Comparison of ENCODE assay signal across 1 mouse cellular context in the genomic region with DNA sequence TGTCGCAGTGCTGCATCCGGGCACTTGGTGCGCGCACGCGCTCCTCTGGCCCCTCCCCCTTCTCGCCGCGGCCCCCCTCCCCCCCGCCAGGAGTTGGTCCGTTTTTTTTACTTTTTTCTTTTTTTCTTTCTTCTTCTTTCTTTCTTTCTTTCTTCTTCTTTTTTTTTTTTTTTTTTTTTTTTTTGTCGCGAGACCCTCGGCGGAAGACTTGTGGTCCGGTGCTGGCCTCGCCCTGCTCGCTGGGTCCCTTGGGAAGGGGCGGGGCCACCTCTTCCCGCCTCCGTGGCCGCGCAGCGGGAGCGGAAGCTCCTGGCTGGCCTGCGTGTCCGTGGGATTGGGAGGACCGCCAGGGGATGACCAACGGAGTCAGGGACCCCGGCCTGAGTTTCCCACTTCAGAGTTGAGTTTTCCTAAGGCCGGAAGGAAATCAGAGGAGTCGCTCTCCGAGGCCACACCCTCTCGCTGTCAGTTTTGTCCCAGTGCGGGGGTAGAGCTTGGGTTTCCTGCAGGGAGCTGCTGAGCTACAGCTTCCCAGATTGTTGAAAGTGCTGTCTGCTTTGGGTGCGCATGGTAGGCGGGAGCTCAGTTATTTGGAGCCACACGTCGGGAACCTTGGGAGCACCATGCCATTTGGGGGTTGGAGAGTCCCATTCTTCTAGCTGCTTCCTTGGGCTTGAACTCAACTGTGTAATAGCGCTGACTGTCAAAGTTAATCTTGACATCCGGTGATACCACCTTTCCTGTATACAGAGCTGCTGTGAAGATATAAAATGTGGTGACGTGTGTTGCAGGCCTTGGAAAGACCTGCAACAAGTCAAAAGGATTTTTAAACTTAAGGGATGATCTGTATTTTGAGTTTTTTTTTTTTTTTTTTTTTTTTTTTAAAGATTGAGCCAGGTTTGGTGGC.
TF ChIP-seq lines count a peak whose summit lies in the region.

No protein-coding gene starts in this region.

TF ChIP-seq in MEL, 35 proteins besides CTCF, POLR2A, EP300 and RAD21:
- TF ChIP-seq MAZ (IDR thresholded peaks at IDR 0.05; ENCODE audit: low read depth, low read length) (0 out of 2 replicates have a peak, but pooled peaks have one; percentile 1), POLR2AphosphoS2 (IDR thresholded peaks at IDR 0.05; ENCODE audit: low read length) (peak; percentile 41; the same call in 1 of the 2 replicates), USF2 (IDR thresholded peaks at IDR 0.05; ENCODE audit: borderline replicate concordance in 1 of 2, insufficient read depth in 1 of 2, low read depth in 1 of 2, low read length in 2 of 2) (no peak), MXI1 (IDR thresholded peaks at IDR 0.05; ENCODE audit: low read depth, low read length) (peak; percentile 67), ETS1 (IDR thresholded peaks at IDR 0.05; ENCODE audit: low read depth, low read length) (peak; percentile 40), ZNF384 (IDR thresholded peaks at IDR 0.05; ENCODE audit: low read depth, low read length) (peak; percentile 31; the same call in 1 of the 2 replicates), ZC3H11A (IDR thresholded peaks at IDR 0.05; ENCODE audit: low read depth, low read length) (no peak), NRF1 (IDR thresholded peaks at IDR 0.05; ENCODE audit: insufficient read depth, low read depth, low read length, poor library complexity, severe bottlenecking) (peak; percentile 51; the same call in 1 of the 2 replicates), ELF1 (IDR thresholded peaks at IDR 0.05; ENCODE audit: low read depth, low read length) (no peak), BHLHE40 (IDR thresholded peaks at IDR 0.05; ENCODE audit: borderline replicate concordance, low read depth, low read length) (no peak)
